Mouse (Mus musculus): ENCODE measurements around the gene Gkn2.

Gkn2 gene

DNA sequence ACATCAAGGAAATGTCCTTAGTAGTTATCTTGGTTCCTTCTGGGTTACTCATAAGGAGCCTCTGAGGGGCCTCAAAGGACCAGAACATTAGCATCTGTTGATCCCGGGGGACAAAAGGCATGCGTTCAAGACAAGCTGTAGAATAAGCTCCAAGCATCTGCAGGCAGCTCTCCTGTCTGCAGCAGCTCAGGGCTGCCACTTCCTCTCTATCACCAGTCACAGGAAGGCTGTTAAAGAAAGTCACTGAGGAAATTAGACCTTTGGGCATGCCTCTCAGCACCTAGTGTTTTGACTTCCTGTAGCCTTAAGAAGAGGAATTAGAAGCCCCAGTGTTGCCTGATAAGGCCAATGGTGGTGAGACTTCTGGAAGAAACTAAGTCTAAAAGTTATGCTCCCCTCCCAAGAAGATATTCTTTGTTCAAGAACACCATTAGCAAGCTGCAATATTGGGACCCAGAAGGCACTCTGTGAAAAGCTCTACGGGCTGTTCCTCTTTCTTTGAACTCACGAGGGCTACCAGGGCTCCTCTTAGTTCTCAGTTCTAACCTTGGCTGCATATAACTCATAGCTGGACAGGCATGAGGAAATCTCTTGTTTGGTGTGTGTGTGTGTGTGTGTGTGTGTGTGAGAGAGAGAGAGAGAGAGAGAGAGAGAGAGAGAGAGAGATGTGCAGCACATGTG, 26.9 kb downstream of the Gkn2 start:
- DNase-seq (ENCODE audit: low read depth, low spot score): no peak

- DNase-seq (ENCODE audit: low read depth, low spot score): no peak
These were observed 28.3 kb downstream of the Gkn2 start for GRCm38 (mm10) chr6:87401456-87401855.

DNA sequence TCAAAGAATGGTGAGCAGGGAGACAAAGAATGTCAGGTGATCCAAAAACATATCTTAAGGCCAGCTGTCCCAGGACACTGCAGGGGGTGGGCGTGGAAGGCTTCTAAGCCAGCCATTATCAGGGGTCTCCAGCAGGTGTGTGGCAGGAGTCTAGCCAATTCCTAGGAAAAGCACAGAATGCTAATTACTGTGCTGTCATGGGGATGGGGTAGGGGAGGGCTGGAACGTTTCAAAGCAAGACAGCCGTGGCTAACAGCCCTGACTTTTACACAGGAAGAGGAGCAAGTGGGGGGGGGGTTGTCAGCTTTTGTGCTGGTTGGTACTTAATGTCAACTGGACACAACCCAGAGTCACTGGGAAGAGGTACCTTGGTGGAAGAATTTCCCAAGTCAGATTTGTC, 38.9 kb downstream of the Gkn2 start:
- DNase-seq (ENCODE audit: low read depth, low spot score): no peak

DNA sequence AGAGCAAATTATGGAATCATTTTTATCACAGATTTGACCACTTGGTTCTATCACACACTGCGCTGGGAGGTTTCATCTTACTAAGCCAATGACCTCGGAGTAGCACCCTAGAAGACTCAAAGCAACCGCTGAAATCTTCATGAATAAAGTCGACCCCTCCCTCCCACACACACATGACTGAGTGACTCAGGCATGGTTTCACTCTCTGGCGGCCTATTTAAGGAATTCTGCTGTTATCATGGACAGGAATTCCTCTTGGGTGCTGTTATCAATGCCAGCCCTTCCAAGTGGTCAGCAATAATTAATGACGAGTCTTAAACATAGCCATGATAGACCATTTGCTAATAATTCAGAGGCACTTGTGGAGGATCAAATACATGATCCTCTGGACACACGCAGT, 49.1 kb downstream of the Gkn2 start:
- no peak for DNase-seq (ENCODE audit: low read depth, low spot score)

DNA sequence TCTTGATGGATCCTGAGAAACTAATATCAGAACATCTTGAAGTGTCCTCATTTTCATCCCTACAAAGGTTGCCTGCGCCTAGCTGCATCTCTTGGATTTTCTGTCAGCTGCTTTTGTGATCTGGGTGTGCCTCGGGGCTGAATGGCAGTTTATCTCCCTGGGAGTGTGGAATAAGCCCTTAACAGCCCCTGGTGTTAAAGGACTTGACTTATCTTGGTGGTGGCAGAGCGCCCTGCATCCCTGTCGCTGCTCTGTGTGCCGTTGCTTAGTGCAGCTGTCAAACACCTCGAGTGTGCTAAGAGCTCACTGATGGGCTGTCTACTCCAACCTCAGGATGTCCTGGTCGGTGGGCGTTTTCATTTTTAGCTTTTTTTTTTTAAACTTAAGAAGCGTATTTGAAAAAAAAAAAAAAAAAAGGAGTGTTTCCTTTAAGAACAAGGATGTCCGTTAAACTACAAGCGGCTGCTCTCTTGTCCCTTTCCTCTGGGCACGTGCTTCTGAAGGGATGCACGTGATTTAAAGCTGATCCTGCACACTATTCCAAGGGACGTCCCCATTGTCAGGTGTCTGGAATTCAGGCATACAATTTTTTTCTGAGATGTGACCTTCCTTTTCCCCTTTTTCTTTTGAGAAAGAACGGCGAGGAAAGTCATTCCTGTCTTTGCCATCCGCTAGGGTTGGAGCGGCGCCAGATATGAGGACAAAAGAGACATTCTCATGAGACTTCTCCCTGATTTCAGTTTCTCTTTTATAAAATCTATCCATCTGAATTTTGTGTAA, 51.1 kb downstream of the Gkn2 start:
- DNase-seq (ENCODE audit: low read depth, low spot score): no peak

DNA sequence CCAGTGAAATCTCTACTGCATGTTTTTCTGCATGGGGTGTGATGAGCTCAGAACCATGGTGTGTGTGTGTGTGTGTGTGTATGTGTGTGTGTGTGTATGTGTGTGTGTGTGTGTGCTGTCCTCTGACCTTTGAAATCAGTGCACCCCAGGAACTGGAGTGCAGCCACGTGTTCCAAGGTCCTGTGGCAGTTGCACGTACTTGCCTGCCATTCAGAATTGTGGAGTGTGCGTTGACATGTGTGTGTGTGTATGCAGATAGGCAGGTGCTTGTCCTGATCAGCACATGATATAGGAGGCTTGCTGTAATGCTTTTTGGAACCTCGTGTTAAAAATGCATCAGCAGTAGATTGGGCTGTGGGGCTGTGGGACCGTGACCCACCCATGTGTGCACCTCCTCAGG, 53.8 kb downstream of the Gkn2 start:
- no peak for DNase-seq (ENCODE audit: low read depth, low spot score)

DNA sequence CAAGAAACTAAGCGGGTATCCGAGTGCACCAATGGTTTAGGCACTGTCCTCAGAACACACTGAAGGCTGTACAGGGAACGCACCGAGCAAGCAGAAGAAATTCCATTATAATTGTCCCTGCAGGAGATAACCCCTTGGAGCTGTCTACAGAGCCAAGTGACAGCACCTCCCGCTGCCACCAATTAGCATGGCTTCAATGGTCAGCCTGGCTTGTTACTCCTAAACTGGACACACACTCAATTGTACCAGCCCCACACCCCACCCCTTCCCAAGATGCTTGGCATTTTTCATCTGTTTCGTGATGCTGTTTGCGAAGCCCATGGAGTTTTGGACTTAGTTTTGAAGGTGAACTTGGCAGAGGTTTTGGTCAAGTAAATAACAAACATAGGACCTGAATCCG, 54.5 kb downstream of the Gkn2 start:
- DNase-seq (ENCODE audit: low read depth, low spot score): no peak

- no peak for DNase-seq (ENCODE audit: low read depth, low spot score)
These were observed 55.4 kb downstream of the Gkn2 start, which contains the start of gene Bmp10 for GRCm38 (mm10) chr6:87428487-87429044. Gene Bmp10, plus strand, starts transcription at chr6:87428994.

All from skeletal muscle tissue, adult 2 months (tissue).